ENCODE assay signal across 8 mouse cellular contexts in the genomic region with DNA sequence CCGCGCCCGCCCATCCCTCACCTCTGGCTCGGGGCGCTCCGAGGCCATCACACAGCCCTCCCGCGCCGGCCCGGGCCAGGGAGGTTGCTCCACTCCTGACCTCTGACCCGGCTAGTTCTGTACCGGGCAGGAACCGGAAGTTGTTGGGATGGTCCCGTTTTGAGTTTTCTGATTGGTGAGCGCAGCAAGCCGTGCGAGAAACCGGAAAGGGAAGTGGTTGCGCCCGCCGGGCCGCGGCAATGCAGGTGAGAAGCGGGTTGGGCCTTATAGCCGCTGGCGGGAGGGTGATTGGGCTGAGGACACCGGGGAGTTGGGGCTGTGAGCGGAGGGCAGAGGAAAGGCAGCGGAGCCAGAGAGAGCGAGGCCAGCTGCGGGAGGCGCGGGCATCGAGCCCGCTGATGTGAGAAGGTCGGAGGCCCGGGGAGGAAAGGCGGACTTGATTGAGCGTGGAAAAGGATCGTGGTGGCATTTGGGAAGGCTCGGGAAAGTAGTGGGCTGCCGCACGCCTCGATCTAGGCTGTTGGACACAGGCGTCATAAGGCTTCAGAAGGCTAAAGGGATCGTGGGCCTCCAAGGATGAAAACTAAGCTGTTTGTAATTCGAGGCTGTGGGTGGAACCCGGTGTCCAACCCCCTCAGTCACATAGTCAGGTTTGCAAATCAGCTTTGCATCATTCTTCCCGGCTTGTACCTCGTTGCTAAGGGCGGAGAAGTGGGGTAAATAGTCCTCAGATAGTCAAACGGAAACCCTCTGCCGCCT. TPM values are rescaled to one million over a fixed set of nuclear protein-coding genes. Genes with fewer than 3 reads are reported as not detected.
DNase-seq lines count a peak whose midpoint lies in the region; ATAC-seq lines count a peak whose summit lies in the region.

A gene (minus strand): TSS at position 132 of the 759 bp plus-strand sequence.
A gene (plus strand): TSS at position 196 of the 759 bp plus-strand sequence.

- peak; percentile 96 for DNase-seq in ZHBTc4 (ENCODE audit: low read depth, low spot score)
- DNase-seq in gastrocnemius, adult 8-10 months (ENCODE audit: low spot score in 2 of 2): peak; percentile 80 to 83
- peak; percentile 83 for DNase-seq in hindlimb bud, embryonic 11.5 days (ENCODE audit: extremely low spot score, low read depth, low spot score)
- peak; percentile 76 to 88 for DNase-seq in left cerebral cortex, adult 8-10 months (ENCODE audit: low spot score in 2 of 2)
- peak; percentile 94 to 96 for DNase-seq in right cerebral cortex, postnatal 10 days (ENCODE audit: low spot score in 2 of 2)
- peak; percentile 82 for DNase-seq in urinary bladder, postnatal 25 days (ENCODE audit: low spot score)

- ATAC-seq in common myeloid progenitor, adult 5-6 weeks (replicated peaks; ENCODE audit: low read depth, poor library complexity, severe bottlenecking): peak; percentile 95

- peaks cover 61% of the 10 kb centered on the region for H3K36me3 ChIP-seq in megakaryocyte, embryonic 14.5 days (replicated peaks; ENCODE audit: low read length)

- peaks cover 38% of the 10 kb centered on the region for H3K4me1 ChIP-seq in megakaryocyte, embryonic 14.5 days

- no peaks in the 10 kb centered on the region for H3K27me3 ChIP-seq in megakaryocyte, embryonic 14.5 days (replicated peaks)

- H3K9me3 ChIP-seq in megakaryocyte, embryonic 14.5 days: no peaks in the 10 kb centered on the region

- peak within 1 kb of the TSS; percentile 97 for H3K4me3 ChIP-seq in megakaryocyte, embryonic 14.5 days (replicated peaks)

RNA-seq across cellular contexts. Expression of the first gene that starts in this region (rescaled TPM):
- 4.4 and 5.3 TPM in 2 replicates for total RNA-seq in common myeloid progenitor, adult 5-6 weeks (2017)
- total RNA-seq in gastrocnemius, adult 8-10 months (2022): 1 to 10 TPM; 4.8 to 6.8 (median 5.5) TPM
- 10 to 100 TPM; 32.2 to 40.1 (median 37.6) TPM for total RNA-seq in left cerebral cortex, adult 8-10 months (2022)
- polyA plus RNA-seq in megakaryocyte, embryonic 14.5 days (2012; ENCODE audit: insufficient read depth, low replicate concordance): 23.1 and 33.1 TPM in 2 replicates

RNA-seq across cellular contexts. Expression of the second gene that starts in this region (rescaled TPM):
- total RNA-seq in common myeloid progenitor, adult 5-6 weeks (2017): 82.5 and 85.9 TPM in 2 replicates
- total RNA-seq in gastrocnemius, adult 8-10 months (2022): 10 to 100 TPM; 34.8 to 41.7 (median 38.3) TPM
- 10 to 100 TPM; 47.8 to 56.5 (median 56.1) TPM for total RNA-seq in left cerebral cortex, adult 8-10 months (2022)
- polyA plus RNA-seq in megakaryocyte, embryonic 14.5 days (2012; ENCODE audit: insufficient read depth, low replicate concordance): 12.6 and 39.3 TPM in 2 replicates

Comparison
In these comparisons a context has a peak if more than half of its experiments do, and no peak if none do; other contexts are left out.
1. Peak in every context shown above with its lines: DNase-seq, ATAC-seq and H3K4me3 ChIP-seq.